Mouse (Mus musculus) embryo, embryonic 9.5 days (tissue): Measurements from ENCODE around the gene Csrnp3.

Experiments used
- DNase-seq: peaks from one replicate; pipeline ENCODE4 v3.0.0-alpha.2; 2017; ENCODE audit errors: extremely low spot score

The Csrnp3 gene

GRCm38 (mm10) chr2:65864778-65865339 lies 19.3 kb downstream of the Csrnp3 start:
- no peak for DNase-seq

DNA sequence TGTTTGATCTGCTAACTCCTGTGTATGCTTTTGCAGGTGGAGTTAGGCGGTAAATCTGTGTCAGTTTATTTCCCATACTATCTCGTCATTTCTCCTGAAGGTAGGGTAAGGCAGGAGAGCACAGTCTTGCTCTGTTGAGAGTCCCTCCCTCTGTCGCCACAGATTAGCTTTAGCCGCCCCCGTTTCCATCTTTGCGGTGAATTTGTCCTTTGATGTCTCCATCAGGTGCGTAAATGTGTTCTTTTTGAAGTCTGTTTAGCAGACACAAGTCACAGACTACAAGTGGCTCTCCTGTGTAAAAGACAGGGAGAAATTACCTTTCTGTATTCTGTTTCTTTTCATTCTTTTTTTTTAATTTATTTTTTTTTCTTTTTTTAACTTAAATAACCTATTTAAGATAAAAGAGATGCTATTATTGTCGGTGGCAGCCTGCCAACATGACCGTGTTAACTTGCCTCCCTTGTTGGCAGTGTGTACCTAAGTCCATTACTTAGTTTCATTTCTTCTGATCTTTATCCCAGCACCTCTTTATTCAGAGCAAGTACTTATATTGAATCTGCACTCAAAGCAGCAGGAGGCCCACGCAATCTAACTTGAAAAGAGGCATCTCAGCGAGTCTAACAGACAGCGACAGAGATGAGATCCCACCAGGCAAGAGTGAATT lies 25.5 kb downstream of the Csrnp3 start:
- DNase-seq, result no peak

- DNase-seq, result no peak
These were observed 46.0 kb downstream of the Csrnp3 start for GRCm38 (mm10) chr2:65891590-65891989.

DNA sequence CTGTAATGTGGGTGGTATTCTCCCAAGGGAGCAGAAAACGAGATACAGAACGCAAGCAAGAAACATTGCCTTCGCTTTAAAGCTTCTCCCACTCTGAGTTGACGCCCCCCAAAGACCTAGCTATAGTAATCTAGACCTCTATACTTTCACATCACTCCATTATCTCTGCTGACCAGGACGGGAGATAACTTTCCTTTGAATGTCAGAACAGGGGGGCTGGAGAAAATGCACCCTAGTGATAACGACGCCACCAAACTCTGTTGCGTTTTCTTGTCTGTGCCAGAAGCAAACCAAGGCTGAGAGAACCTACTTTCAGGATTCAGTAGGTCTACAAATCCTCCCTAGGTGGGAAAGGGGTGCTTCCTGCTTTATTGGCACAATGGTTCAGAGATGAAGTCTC lies 47.7 kb downstream of the Csrnp3 start:
- DNase-seq, result no peak

DNA sequence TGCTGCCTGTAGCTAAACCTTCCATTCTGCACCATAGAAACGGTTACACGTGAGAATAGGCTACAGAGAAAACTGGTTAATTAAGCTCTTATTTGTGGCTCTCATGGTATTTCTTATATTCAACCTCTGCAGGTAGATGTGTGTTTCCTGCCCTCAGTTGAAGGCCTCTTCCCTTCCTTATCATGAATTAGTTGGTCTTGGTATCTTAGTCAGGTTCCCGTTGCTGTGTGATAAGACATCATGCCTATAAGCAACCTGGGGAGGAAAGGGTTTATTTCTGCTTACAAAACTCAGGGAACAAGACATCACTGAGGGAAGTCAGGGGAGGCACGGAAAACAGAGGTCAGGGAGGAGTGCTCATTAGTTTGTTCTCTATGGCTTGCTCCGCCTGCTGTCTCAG lies 48.7 kb downstream of the Csrnp3 start:
- DNase-seq, result no peak

DNA sequence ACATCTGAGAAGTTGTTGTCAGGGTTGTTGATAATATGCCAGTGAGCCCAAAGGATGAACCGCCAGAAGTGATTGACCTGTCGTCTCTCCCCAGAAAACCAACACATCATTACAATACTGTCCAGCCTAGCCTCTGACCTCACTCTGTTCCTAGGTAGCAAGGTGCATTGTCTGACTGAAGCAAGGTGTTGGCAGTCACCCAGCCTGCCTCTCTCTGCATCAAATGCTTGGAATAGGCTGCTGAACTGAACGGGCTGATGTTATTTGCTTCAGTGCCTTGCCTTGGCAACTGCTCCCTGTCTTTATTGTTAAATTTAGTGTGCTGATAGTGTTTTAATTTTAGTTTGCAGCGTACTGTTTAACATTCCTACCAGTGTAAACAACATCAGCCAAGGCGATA lies 51.0 kb downstream of the Csrnp3 start:
- no peak for DNase-seq

DNA sequence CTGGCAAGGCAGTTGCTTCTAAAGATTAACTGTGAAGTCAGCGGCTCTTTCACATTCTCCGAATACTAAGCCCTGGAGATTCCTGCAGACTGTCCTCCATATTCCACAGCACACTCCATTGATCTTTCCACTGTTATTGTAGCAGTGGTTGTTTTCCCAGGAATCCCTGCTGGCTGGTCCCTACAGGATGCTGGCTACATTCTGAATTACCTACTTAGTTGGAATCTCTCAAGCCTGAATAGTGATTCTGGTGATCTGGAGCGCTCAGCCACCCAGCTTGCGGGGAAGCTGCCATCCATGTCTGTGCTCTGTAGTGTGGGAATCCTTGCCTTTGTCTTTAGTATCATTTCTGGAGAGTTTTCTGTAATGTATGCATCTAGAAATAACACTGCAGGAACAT lies 51.5 kb downstream of the Csrnp3 start:
- no peak for DNase-seq

DNA sequence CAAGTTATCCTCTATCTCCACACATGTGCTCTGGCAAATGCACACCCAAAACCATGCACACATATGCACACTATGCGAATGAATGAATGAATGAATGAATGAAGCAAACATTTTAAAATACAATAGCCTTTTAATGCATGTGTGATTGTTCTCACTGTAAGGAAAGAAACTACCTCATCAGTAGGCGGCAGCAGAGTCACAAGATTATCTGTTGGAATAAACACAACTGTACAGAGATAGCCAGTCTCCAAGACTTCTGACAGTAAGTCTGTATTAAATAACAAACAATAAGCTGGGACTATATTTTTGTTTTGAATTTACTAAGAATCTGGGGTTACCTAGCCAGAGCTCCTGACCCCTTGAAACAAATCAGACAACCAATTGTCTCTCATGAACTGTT lies 53.9 kb downstream of the Csrnp3 start:
- no peak for DNase-seq

DNA sequence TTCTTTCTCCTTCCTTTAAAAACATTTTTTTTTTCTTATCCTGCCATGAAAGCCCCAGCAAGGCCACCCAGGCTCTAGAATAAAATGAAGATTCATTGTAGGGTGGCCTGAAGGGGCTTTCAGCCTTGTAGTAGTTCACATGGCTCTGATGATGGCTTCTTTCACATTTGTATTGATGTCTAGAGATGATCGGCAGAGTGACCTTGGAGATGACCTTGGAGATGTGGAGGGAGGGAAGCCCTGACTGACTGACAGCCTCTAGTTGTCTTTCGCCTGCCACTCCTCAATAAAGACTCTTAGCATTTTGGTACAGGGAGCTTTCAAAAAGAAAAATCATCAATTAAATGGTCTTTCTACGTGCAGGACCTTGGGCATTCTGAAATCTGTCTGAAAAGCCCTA lies 63.0 kb downstream of the Csrnp3 start:
- no peak for DNase-seq

DNA sequence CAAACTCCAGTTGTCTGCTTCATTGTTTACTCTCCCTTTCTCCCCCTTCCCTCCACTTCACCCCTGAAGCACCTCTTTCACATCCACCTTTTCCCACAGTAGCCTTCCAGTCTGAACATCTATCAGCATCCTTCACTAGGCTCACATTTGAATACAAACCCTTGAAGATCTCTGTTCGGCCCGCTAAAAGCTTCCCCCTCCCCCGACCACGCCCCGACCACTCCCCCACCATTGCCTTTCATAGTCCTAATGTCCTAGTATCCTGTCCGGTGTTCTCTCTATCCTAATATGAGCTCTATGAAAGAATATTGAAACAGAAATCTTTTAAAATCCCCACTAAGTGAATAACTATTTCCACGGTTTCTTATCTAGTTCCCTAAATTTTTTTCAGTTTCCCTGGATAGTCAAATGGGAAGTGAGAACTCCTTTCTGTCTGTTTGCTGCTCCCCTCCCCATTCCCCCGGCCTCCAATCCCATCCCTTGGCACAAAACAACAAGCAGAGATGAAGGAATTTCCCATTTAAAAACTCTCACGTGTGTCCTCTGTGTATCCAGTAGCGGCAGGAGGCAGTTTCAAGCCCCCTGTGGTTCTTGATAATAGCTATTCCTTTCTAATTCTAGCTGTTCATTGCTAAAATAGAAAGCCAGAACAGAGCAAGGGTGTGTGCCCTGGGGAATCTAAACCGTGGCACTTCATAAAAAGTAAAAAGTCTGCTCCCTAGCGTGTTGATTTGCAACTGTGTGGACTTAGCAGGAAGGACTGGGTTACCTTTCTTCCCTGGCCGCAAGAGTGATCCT lies 64.4 kb downstream of the Csrnp3 start:
- DNase-seq, result no peak

DNA sequence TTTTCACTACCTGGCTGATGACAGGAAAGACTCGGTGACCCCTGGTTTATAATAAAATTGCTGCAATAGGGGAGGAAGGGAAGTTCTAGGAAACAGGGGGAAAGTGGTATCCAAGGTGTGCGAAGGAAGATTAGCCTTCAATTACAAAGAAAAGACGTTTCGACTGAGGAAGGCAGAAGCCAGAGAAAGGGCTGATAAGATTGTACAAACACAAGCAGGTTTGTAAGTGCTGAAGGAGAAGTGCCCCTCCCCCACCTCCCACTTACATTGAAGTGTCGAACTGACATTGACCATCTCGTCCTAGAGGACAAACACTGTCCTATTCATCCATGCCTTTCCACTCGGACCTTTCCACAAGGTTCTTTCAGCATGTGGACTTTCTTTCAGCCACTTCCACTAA lies 70.4 kb downstream of the Csrnp3 start:
- DNase-seq, result no peak

DNA sequence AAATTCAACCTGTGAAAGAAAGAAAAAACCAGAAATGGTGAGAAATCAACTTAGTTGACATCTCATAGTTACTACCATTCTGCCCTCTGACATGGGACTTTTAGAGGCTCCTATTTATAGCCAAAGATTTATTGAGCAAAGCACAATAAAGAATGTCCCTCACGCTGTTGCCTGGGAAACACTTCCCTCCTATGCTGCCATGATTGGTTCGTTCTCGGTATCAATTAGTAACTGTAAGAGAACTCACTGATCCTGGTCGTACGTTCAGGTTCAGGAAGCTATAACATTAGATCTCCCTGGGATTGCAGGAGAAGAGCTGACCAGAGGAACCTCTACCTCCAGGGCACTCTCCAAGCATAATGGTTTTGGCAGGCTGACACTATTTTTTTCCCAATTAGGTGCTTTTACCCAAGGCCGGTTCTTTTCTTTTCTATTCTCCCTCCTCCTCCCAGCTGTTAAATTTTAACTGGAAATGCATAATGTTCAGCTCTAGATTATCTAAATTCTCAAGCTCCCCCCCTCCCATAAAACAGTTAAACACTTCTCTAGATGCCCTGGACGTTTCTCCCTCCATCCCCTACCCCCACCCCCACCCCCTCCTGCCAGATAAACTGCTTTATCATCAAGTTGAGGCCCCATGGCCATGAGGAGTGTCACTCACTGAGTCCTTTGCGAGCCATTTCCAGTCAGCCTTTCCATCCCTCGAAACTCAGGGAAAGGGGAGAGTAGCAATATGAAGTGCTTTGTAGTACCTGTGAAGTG lies 75.3 kb downstream of the Csrnp3 start:
- DNase-seq, result no peak

- DNase-seq, result no peak
These were observed 79.9 kb downstream of the Csrnp3 start for GRCm38 (mm10) chr2:65925363-65925941.

- DNase-seq, result no peak
These were observed 81.6 kb downstream of the Csrnp3 start for GRCm38 (mm10) chr2:65926935-65927708.

DNA sequence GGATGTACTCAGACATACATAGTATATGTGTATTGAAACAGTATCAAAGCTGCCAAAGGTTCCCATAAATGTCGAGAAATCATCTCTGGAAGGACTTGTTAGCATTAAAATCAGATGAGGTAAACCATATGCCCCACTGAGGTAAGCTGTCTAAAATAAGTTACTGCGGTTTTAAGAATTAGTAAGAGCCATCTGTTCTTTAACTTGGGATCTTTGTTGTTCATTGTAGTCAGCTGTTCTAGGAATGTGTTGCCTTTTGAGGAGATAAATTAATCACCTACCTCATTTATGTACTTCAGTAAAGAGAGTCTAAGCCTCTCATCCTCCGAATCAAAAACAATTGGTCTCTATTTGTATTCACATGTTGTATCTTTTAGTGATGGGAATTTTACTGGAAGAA lies 83.7 kb downstream of the Csrnp3 start:
- DNase-seq, result no peak

- DNase-seq, result no peak
These were observed 84.4 kb downstream of the Csrnp3 start for GRCm38 (mm10) chr2:65929927-65930326.

- DNase-seq, result no peak
These were observed 85.7 kb downstream of the Csrnp3 start for GRCm38 (mm10) chr2:65931313-65931712.

- DNase-seq, result peak; percentile 85
These were observed 86.3 kb downstream of the Csrnp3 start for GRCm38 (mm10) chr2:65931841-65932311.

DNA sequence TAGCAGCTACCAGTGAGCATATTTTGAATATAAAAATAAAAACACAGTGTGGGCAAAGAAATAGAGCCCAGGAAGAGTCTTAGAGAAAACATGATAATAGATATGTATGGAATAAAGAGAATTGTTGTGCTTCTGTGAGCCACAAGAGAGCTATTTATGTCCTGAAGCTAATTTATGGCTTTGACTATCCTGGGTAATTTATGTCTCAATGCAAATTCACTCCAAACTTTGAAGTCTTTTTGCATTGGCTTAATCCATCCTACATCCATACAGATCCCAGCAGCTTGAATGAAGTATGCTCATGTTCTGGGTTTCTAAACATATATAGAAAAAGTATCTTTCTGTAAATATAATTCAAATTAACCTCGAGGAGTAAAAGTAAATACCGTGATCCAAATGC lies 88.5 kb downstream of the Csrnp3 start:
- DNase-seq, result no peak

GRCm38 (mm10) chr2:65938900-65939299 lies 93.3 kb downstream of the Csrnp3 start:
- DNase-seq, result no peak

- DNase-seq, result no peak
These were observed 94.8 kb downstream of the Csrnp3 start for GRCm38 (mm10) chr2:65940351-65940750.
